Mouse (Mus musculus): ENCODE results near the gene Aff3.

GRCm38 (mm10) chr1:38449816-38450478 is 214.8 kb downstream of the Aff3 start:
- TF ChIP-seq CTCF (conservative IDR thresholded peaks at IDR 0.05; ENCODE audit: insufficient read depth, insufficient read length, low read depth, low read length) (no peak), POLR2A (IDR thresholded peaks at IDR 0.05; ENCODE audit: low read depth, low read length) (no peak)
